Mouse (Mus musculus): ENCODE data around the gene Gpr146.

Gpr146 gene

DNA sequence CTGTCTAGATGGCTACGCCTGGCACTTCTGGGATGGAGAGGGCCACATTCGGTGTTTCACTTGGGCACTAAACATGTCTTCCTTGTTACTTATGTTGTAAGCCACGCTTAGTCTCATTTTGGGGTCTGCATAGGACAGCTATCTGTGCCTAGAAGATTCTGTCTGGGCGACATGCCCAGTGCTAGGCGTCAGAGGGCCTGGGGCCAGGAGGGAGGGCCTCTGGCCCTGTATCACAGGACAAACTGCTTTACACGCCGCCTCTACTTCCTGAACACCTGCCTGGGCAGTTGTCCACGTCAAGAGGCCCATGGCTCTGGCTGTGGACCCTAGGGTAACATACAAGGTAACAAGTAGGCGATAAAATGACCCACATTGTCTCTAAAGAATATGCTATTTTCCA, 50.5 kb downstream of the Gpr146 start:
- DNase-seq (ENCODE audit: low spot score in 2 of 2) = no peak

DNA sequence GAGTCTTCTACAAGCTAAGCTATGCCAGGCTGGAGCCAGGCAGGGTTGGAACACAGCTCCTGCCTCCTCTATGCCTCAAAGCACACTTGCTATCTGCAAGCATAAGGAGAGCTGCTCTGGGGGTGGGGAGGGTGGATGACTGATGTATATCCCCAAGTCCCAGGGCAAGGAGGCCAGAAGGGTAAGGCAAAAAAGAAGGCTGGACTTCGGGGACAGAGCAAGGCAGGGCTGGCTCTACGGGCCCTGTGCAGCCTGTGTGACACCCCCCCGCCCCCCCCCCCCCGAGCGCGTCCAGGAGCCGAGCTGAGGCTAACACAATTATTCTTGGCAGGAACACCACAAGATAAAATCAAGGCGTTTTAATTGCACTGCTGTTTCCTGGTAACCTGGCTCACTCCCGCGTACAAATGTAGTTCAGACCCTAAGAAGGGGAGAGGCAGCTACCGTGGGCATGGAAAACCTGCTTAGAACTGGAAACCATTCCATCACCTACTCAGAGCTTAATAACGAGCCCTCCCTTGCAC, 52.4 kb downstream of the Gpr146 start:
- no peak for DNase-seq (ENCODE audit: low spot score in 2 of 2)

DNA sequence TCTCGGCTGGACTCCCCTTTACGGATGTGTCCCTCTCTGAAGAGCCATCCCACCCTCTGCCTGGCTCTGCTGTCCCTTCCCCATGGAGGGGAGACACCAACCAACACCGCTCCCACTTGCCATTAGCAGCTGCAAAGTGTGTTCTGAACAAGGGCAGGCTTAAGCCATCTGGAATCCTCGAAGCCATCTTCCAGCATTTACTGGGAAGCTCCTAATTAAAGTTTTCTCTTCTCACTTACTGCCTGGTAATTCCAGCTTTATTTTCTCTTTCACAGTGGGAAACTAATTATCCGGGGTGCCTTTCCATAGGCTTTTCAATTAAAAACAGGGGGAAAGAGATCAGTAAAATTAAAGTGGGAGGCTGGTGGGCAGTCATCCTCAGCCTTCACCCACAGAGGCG, 54.8 kb downstream of the Gpr146 start:
- DNase-seq (ENCODE audit: low spot score in 2 of 2) = no peak

DNA sequence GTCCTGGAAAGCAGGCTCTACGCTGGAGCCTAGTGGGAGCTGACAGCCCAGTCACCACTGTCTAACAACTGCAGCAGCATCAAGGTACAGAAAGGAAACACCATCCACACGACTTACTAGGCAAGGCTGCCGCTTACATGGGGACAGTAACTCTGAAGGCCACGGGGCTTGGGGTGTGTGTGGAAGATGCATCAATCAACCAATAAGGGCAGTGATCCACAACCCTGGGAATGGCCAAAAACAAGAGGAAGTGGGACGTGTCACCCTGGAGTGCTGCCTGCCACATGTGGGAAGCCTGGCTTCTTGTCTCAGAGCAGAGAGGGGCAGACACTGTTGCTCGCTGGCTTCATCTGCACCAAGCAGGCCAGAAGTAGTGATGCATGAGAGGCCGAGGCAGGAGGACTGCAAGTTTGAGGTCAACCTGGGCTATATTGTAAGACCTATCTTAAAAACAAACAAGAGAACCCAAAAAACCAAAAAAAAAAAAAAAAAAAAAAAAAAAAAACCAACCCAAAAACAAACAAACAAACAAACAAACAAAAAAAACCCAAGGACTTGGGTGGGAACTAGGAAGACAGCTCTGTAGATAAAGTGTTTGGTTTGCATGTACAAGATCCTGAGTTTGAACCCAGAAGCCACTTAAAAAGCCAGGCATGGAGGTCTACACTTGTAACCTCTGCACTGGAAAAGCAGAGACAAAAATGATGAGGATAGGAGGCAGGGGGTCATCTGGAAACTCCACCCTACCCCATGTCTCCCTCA, 55.4 kb downstream of the Gpr146 start:
- no peak for DNase-seq (ENCODE audit: low spot score in 2 of 2)

DNA sequence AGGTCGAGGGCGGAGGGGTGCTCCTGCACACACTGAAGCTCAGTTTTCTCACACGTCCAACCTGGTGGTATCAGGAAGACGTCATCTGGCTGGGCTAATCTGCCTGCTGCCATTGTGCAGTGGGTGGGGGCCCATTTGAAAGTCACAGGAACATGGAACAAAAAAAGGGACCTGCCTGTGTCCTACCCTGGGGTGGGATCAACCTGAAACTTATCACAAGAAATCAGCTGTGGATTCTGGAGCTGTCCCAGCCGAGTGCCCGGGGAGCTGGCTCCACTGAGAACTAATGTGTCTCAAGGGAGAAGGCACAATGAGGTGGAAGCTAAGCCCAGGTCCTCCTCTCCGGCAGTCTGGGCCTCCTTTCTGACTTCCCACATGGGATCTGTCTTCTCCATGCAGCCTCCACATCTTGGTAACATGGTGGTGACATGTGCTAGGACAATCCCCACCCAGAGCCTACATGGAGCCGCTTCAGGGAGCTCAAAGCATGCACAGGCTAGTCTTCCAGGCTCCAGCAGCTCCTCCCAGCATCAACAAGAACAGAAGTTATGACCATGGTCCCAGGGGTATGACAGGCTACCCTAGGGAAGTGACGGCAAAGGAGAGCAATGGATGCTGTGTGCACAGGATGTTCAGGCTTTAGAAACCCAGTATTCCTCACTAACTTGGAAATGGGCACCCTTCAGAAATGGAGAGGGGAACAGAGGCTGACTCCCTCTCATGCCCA, 56.5 kb downstream of the Gpr146 start:
- DNase-seq (ENCODE audit: low spot score in 2 of 2) = no peak

GRCm38 (mm10) chr5:139434940-139435339, 57.4 kb downstream of the Gpr146 start:
- peak; percentile 68 to 81 for DNase-seq (ENCODE audit: low spot score in 2 of 2)

DNA sequence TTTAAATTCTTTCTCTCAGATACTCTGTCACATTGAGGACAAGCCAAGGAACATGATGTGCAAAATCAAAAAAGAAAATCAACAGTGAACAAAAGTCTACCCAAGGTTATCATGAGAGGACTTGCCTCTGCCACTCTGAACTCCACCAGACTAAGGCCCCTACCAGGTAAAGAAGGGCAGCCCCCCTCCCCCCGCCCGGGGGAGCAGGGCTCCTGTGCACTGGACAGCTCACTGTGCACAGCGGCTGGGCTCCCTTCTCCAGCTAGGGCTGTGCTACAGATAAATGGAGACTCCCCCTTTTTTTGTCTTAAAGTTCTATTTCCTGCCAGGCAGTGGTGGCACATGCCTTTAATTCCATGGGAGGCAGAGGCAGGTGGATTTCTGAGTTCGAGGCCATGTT, 60.3 kb downstream of the Gpr146 start:
- no peak for DNase-seq (ENCODE audit: low spot score in 2 of 2)

DNA sequence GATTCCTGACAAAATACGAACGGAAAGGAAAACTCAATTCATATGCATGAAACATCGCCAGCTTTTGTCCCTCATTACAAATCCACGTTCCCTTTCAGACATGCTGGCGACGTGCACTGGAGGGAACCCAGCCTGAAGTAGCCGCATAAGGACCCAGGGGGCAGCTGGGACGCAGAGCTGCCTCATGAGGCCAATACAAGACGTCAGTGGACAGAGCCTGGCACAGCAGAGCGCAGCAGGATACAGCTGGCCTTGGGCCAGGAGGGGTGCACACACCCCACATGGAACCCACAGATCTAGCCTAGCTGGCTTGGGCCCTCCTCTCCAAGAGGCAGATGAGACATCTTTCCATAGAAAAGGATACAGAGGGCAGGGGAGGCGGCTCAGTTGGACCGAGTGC, 60.9 kb downstream of the Gpr146 start:
- DNase-seq (ENCODE audit: low spot score in 2 of 2) = no peak

- DNase-seq (ENCODE audit: low spot score in 2 of 2) = no peak
These were observed 63.0 kb downstream of the Gpr146 start for GRCm38 (mm10) chr5:139440451-139440850.

- no peak for DNase-seq (ENCODE audit: low spot score in 2 of 2)
These were observed 63.6 kb downstream of the Gpr146 start for GRCm38 (mm10) chr5:139440926-139441725.

GRCm38 (mm10) chr5:139441726-139442018, 64.2 kb downstream of the Gpr146 start:
- no peak for DNase-seq (ENCODE audit: low spot score in 2 of 2)

- DNase-seq (ENCODE audit: low spot score in 2 of 2) = no peak
These were observed 64.9 kb downstream of the Gpr146 start for GRCm38 (mm10) chr5:139442428-139442827.

- DNase-seq (ENCODE audit: low spot score in 2 of 2) = no peak
These were observed 65.5 kb downstream of the Gpr146 start for GRCm38 (mm10) chr5:139442962-139443361.

GRCm38 (mm10) chr5:139445258-139445657, 67.8 kb downstream of the Gpr146 start:
- DNase-seq (ENCODE audit: low spot score in 2 of 2) = no peak

Data from frontal cortex, postnatal 14 days (tissue).